Mouse (Mus musculus) cerebellum, adult (tissue): Measurements from ENCODE around the gene Scin.
A peak's percentile ranks its signal among the peaks of the same experiment; 100 is the strongest.

Experiments used
- ATAC-seq: cut with Nextera tagmentation; 2 replicates; pipeline ENCODE4 v1.9.2; 2017; ENCODE audit warnings: mild to moderate bottlenecking, moderate library complexity, mixed read lengths; ENCODE audit not compliant: insufficient number of reproducible peaks, low FRiP score, low TSS enrichment

Scin gene

GRCm38 (mm10) chr12:40035506-40035905 lies 98.5 kb downstream of the Scin start:
- no peak for ATAC-seq

- ATAC-seq, result no peak
These were observed 104.8 kb downstream of the Scin start for GRCm38 (mm10) chr12:40029201-40029600.

GRCm38 (mm10) chr12:40027846-40028245 lies 106.2 kb downstream of the Scin start:
- ATAC-seq, result no peak

GRCm38 (mm10) chr12:40027444-40027843 lies 106.6 kb downstream of the Scin start:
- ATAC-seq, result no peak

- no peak for ATAC-seq
These were observed 110.1 kb downstream of the Scin start for GRCm38 (mm10) chr12:40023918-40024317.

GRCm38 (mm10) chr12:40023014-40023642 lies 110.9 kb downstream of the Scin start:
- ATAC-seq, result no peak

- ATAC-seq, result no peak
These were observed 111.7 kb downstream of the Scin start for GRCm38 (mm10) chr12:40022344-40022743.

- no peak for ATAC-seq
These were observed 116.0 kb downstream of the Scin start for GRCm38 (mm10) chr12:40017955-40018505.

GRCm38 (mm10) chr12:40016648-40017460 lies 117.2 kb downstream of the Scin start:
- peak; percentile 49; the same call in 1 of the 2 replicates for ATAC-seq

- no peak for ATAC-seq
These were observed 118.0 kb downstream of the Scin start for GRCm38 (mm10) chr12:40016068-40016467.

- no peak for ATAC-seq
These were observed 124.2 kb downstream of the Scin start for GRCm38 (mm10) chr12:40009866-40010265.
